Mouse (Mus musculus) small intestine, adult 2 months (tissue): Measurements from ENCODE around the gene Trim46. TPM values are rescaled to one million over a fixed set of nuclear protein-coding genes. Genes with fewer than 3 reads are reported as not detected.

ENCODE experiments used
- H3K27ac ChIP-seq: fragments of 200-500 bp; 2 replicates; pipeline ENCODE4 v1.5.1; 2012; ENCODE audit warnings: low read depth, low read length, control low read depth, inconsistent platforms; ENCODE audit not compliant: insufficient read depth
- H3K27me3 ChIP-seq: fragments of 200-500 bp; 2 replicates; pipeline ENCODE4 v1.6.1; 2012; ENCODE audit warnings: mild to moderate bottlenecking, moderate library complexity, low read length, inconsistent platforms; ENCODE audit not compliant: control insufficient read depth, insufficient read depth
- H3K36me3 ChIP-seq: fragments of 200-500 bp; 2 replicates; pipeline ENCODE4 v1.6.1; 2012; ENCODE audit warnings: mild to moderate bottlenecking, low read length, control low read depth, inconsistent platforms; ENCODE audit not compliant: control insufficient read depth, insufficient read depth
- H3K4me1 ChIP-seq: fragments of 200-500 bp; 2 replicates; pipeline ENCODE4 v1.6.1; 2012; ENCODE audit warnings: low read length, inconsistent platforms, mixed read lengths; ENCODE audit not compliant: control insufficient read depth, insufficient read depth, insufficient read length
- H3K4me3 ChIP-seq: fragments of 200-500 bp; 2 replicates; pipeline ENCODE4 v1.5.1; 2012; ENCODE audit warnings: low read depth, mild to moderate bottlenecking, control low read depth, inconsistent platforms, low read length, moderate library complexity
- CTCF ChIP-seq: fragments of 200-500 bp; IDR thresholded peaks from 2 replicates; pipeline ENCODE4 v1.5.1; 2012; ENCODE audit warnings: low read depth, mild to moderate bottlenecking, control low read depth, inconsistent platforms, low read length, moderate library complexity, mixed read lengths; ENCODE audit not compliant: insufficient replicate concordance, insufficient read length; ENCODE audit errors: extremely low read depth
- POLR2A ChIP-seq: fragments of 200-500 bp; IDR thresholded peaks from 2 replicates; pipeline ENCODE4 v1.6.1; 2012; ENCODE audit warnings: low read depth, mild to moderate bottlenecking, control low read depth, inconsistent platforms, low read length, moderate library complexity
- WGBS: fragments of 180-500 bp; shearing (Covaris S2); methylation state at CpG from one replicate; pipeline ENCODE4 v1.1.7; 2018; 5-methylcytosine and 5-hydroxymethylcytosine counted together
- polyA plus RNA-seq: library from polyadenylated mRNA; depleted of rRNA; stranded (reverse); fragments of >200 nt; gene quantifications from 2 replicates; pipeline ENCODE4 v1.2.3, GENCODE M21; 2012

Gene Trim46
- polyA plus RNA-seq, 1 experiment: 4.3 TPM

GRCm38 (mm10) chr3:89244158-89244981 lies 1.7 kb downstream of the Trim46 start:
- Histone ChIP-seq H3K4me3 (peak overlapping the region; percentile 45), H3K27me3 (no peaks in the 10 kb centered on the region), H3K4me1 (peaks cover 10% of the 10 kb centered on the region), H3K36me3 (peaks cover 2% of the 10 kb centered on the region; the same call in 1 of the 2 replicates), H3K27ac (no peak overlapping the region)
- TF ChIP-seq CTCF (no peak), POLR2A (no peak)
- 33% methylated on average over 25 of the region's 25 CpGs for whole genome bisulfite sequencing

DNA sequence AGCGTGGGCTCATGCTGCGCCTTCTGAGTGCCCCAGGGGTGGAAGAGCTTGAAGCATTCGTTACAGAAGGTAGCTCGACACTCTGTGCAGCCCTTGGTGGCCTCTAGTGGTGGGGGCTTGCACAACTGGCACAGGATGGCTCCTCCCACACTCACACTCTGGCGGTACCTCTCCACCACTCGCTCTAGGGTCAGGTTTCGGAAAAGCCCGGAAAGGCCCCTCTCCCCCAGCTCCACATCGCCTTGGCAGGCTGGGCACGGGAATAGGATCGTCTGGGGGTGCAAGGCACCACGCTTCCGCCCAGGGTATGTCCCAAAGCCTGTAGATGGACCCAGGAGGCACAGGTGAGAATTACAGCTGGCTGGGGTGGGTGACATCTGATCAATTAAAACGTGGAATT lies 2.5 kb downstream of the Trim46 start:
- 35% methylated on average over 14 of the region's 14 CpGs for WGBS
- Histone ChIP-seq H3K27ac (no peak overlapping the region), H3K4me3 (no peak overlapping the region), H3K27me3 (no peaks in the 10 kb centered on the region), H3K4me1 (peaks cover 13% of the 10 kb centered on the region), H3K36me3 (no peaks in the 10 kb centered on the region)
- no peak for TF ChIP-seq CTCF
- no peak for TF ChIP-seq POLR2A

- H3K4me1 ChIP-seq: peaks cover 24% of the 10 kb centered on the region
- peaks cover 3% of the 10 kb centered on the region; the same call in 1 of the 2 replicates for H3K27me3 ChIP-seq
- no peak overlapping the region for H3K27ac ChIP-seq
- H3K36me3 ChIP-seq: no peaks in the 10 kb centered on the region
- TF ChIP-seq CTCF: peak; percentile 69; the same call in 1 of the 2 replicates
- TF ChIP-seq POLR2A: no peak
- no peak overlapping the region for H3K4me3 ChIP-seq
- WGBS: 60% methylated on average over 9 of the region's 9 CpGs
These were observed 3.7 kb downstream of the Trim46 start for GRCm38 (mm10) chr3:89242331-89242895.

DNA sequence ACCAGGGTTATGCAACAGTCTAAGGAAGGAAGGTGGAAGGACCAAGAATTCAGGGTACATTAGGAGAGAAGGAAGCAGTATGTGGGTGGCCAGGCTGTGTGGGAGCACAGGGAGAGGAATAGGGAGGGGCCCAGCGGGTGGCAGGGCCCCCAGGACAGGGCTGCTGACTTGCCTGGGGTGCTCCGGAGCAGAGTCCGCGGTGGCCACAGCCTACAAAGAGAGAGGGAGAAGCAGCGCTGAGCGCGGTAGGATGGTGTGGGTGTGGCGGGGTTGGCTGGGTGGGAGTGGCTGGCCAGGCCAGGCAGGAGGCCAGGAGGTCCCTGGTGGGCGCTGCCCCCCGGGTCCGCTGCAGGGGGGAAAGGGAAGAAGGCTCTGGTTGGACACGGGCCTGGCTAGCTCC lies 7.6 kb downstream of the Trim46 start:
- no peak overlapping the region for H3K27ac ChIP-seq
- H3K27me3 ChIP-seq: peaks cover 10% of the 10 kb centered on the region
- no peak for TF ChIP-seq CTCF
- no peak for TF ChIP-seq POLR2A
- peak overlapping the region; percentile 44 for H3K4me3 ChIP-seq
- WGBS: 24% methylated on average over 11 of the region's 12 CpGs
- peaks cover 25% of the 10 kb centered on the region for H3K4me1 ChIP-seq
- H3K36me3 ChIP-seq: no peaks in the 10 kb centered on the region

DNA sequence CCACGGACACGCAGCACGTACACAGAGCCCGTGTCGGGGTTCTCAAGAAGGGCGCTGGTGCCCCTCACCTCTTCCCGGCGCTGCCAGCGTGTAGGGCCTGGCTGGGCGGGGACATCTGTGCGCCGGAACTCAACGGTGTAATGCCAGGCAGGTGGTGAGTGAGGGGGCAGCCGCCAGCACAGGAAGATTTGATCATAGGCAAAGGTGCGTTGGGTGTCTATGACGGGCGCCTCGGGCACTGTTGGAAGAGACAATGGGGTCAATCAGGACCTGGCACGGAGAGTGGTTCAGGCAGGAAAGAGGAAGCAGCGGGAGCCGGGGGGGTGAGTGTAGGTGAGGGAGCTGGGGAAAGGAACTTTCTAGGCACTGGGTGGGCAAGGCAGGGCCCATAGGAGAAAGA lies 8.4 kb downstream of the Trim46 start:
- Histone ChIP-seq H3K36me3 (no peaks in the 10 kb centered on the region), H3K4me1 (peaks cover 31% of the 10 kb centered on the region), H3K4me3 (no peak overlapping the region), H3K27ac (no peak overlapping the region), H3K27me3 (peaks cover 10% of the 10 kb centered on the region)
- WGBS: 43% methylated on average over 21 of the region's 21 CpGs
- no peak for TF ChIP-seq CTCF
- TF ChIP-seq POLR2A: no peak

DNA sequence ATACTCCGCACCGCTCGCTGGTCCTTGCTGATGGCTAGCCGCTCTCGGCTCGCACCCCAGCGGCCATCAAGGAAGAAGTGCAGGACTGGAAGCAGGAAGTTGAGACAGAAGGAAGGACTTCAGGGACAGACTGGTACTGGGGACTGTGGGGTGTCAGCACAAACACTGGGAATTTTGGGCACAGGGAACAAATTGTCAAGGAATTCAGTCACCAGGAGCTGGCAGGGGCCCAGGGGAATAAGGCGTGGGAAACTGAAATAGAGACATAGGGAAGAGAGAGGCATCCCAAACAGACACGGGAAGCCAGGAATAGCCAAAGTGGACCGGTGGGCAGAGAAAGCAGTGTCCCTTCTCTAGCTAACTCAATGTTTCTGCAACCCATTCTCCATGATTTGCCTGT lies 9.6 kb downstream of the Trim46 start:
- Histone ChIP-seq H3K4me1 (peaks cover 31% of the 10 kb centered on the region), H3K36me3 (no peaks in the 10 kb centered on the region), H3K4me3 (no peak overlapping the region), H3K27ac (no peak overlapping the region), H3K27me3 (peaks cover 12% of the 10 kb centered on the region)
- no peak for TF ChIP-seq CTCF
- TF ChIP-seq POLR2A: no peak
- WGBS: 81% methylated on average over 10 of the region's 10 CpGs

- Histone ChIP-seq H3K27me3 (peaks cover 18% of the 10 kb centered on the region), H3K4me1 (peaks cover 30% of the 10 kb centered on the region), H3K27ac (no peak overlapping the region), H3K4me3 (no peak overlapping the region), H3K36me3 (no peaks in the 10 kb centered on the region)
- TF ChIP-seq CTCF (peak; percentile 45; the same call in 1 of the 2 replicates), POLR2A (no peak)
- WGBS: 15% methylated on average over 14 of the region's 14 CpGs
These were observed 12.5 kb downstream of the Trim46 start for GRCm38 (mm10) chr3:89233562-89234110.
